Mouse (Mus musculus): ENCODE data around the gene Tmem251.

The Tmem251 gene

GRCm38 (mm10) chr12:102743589-102744574 lies at the start of gene Tmem251, which contains the start of gene Moap1:
Gene Tmem251, plus strand, starts transcription at chr12:102743762.
Gene Moap1, minus strand, starts transcription at chr12:102743661.
- peak; percentile 91 for DNase-seq (ENCODE audit: low read depth, low spot score)

- DNase-seq (ENCODE audit: low read depth, low spot score), result no peak
These were observed 48.0 kb upstream of the Tmem251 start for GRCm38 (mm10) chr12:102695369-102696239.

GRCm38 (mm10) chr12:102696635-102697354 lies 46.8 kb upstream of the Tmem251 start:
- DNase-seq (ENCODE audit: low read depth, low spot score), result no peak

GRCm38 (mm10) chr12:102697381-102697780 lies 46.2 kb upstream of the Tmem251 start:
- DNase-seq (ENCODE audit: low read depth, low spot score), result no peak

DNA sequence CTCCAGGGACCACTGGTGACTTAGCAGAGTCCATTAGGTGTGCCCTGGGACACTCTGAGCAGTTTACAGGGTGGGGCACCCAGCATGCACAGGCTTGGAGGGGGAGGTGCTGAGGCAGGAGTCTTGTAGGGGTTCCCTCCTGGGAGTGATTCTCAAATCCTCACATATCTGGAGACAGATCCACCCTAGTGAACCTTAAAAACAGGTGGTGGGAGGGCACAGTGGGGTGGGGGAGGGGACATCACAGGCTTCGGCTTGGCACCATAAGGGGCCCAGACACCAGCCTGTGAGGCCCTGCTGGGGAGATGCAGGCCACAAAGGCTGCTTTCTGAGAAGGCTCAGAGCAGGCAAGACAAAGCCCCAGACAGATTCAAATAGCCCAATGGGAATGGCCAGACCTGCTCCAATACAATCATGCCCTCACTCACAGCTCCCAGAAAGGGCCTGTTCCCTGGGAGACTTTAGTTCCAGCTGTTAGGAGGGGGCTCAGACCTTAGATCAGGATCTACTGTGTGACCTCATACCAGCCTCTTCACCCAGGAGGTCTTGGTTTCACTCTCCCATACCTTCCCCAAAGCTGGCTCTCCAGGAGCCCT lies 45.4 kb upstream of the Tmem251 start:
- DNase-seq (ENCODE audit: low read depth, low spot score), result peak; percentile 52

DNA sequence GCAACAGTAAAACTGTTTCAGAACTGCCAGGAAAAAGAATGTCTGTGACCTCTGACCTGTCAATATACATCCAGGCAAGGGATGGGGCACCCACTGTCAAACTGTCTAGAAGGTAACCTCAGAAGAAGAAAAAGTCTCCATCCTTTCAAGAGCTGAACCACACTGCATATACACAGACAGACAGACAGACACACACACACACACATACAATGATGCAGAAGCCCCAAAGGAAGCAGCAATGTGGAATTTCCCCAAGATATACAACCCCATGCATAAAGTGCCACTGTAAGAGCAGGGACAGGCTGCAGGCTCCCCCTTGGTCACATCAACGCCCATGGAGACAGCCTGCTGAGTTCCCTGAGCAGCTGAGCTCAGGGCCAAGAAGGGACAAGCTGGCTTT lies 44.4 kb upstream of the Tmem251 start:
- no peak for DNase-seq (ENCODE audit: low read depth, low spot score)

DNA sequence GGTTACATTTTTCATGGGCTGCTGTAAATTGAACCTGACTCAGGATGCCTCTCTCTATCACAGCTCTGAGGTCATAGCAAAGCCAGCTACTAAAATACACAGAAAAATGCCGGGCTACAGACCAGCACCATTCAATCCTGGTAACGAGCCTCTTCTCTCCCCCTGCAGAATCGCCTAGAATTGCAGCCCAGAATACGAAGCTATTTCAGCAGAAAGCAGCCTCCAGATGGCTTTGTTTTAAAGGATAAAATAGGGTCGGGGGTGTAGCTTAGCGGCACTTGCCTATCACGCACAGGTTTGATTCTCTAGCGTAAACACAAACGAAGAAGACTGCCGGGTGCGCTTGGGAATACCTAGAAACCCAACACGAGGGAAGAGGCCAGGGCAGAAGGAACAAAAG lies 43.1 kb upstream of the Tmem251 start:
- no peak for DNase-seq (ENCODE audit: low read depth, low spot score)

- DNase-seq (ENCODE audit: low read depth, low spot score), result no peak
These were observed 41.8 kb upstream of the Tmem251 start for GRCm38 (mm10) chr12:102701691-102702207.

DNA sequence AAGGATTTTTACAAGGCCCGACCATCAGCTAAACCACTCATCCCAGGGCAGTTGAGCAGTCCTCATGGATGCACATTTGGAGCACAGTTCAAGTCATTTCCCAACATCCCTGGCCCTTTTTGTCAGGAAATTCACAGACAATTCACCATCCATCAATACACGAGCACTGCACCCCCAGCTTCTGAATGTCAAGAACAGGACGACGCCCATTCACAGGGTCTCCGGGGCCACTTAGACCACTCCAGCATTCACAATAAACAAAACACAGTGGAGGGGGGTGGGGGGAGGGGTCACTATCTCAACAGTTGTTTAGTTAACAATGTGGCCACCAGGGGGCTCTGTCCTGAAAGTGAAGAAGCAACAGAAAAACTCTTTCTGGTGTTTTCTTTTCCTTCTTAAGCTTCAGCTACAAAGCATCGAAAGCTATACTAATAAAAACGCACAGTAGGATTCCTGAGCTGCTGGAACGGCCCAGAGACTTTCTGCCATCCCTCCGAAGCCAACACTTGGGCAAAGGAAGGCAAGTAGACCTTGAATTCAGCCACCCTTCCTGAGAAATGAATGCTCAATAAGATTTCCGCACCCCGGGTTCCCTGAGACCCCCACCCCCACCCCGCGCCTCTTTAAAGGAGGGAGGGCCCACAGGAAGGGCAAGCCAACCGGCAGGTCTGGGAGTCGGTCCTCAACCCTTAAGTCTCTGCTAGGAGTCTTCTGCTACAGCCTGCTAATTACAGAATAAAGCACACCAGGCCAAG lies 41.0 kb upstream of the Tmem251 start:
- peak; percentile 89 for DNase-seq (ENCODE audit: low read depth, low spot score)

DNA sequence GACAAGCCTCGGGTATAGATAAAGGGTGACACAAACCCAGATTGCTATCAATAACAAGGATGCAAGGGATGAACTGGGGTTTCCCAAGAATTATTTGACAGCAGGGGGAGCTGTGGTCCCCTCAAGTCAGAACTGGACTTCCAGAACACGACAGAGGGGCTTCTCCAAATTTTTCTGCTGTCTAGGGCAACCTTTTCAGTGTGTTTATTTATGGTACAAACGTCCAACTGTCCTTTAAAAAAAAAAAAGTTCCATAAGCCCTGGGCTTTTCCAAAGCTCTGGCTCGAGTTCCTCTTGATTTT lies 40.5 kb upstream of the Tmem251 start:
- DNase-seq (ENCODE audit: low read depth, low spot score), result no peak

- DNase-seq (ENCODE audit: low read depth, low spot score), result no peak
These were observed 40.1 kb upstream of the Tmem251 start for GRCm38 (mm10) chr12:102703441-102703840.

- no peak for DNase-seq (ENCODE audit: low read depth, low spot score)
These were observed 39.6 kb upstream of the Tmem251 start for GRCm38 (mm10) chr12:102703921-102704408.

- peak; percentile 33 for DNase-seq (ENCODE audit: low read depth, low spot score)
These were observed 38.9 kb upstream of the Tmem251 start, which contains the start of gene Itpk1 for GRCm38 (mm10) chr12:102704457-102705198. Gene Itpk1, minus strand, starts transcription at chr12:102704930.

DNA sequence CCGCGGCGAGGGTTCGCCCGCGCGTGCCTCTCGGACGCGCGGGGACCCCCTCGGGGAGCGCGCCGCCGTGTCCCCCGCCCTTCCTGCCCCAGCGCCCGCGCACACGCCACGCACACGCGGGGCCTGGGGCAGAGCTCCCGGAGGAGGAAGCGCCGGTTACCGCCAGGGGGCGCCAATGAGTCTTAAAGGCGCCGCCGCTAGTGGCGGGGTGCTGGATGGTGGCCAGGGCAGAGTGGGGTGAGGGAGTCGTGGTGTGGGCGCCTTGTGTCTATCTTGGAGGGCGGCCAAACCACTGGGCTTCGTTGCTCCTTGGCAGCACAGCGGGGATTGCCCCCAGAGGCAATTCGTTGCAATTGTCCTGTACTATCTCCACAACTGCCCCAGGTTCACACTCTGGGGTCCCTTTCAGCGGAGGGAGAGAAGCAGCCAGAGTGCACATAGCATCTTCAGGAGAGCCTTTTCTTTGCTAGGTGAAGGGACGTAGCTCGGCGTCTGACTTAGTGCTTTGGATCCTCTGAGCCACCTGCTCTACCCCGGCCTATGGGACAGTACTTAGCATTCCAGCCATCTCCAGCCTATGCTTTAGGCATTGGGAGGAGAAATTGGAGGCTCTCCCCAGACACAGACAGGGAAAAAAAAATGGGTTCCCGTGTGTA lies 38.2 kb upstream of the Tmem251 start:
- peak; percentile 81 for DNase-seq (ENCODE audit: low read depth, low spot score)

GRCm38 (mm10) chr12:102705906-102706640 lies 37.5 kb upstream of the Tmem251 start:
- DNase-seq (ENCODE audit: low read depth, low spot score), result no peak

DNA sequence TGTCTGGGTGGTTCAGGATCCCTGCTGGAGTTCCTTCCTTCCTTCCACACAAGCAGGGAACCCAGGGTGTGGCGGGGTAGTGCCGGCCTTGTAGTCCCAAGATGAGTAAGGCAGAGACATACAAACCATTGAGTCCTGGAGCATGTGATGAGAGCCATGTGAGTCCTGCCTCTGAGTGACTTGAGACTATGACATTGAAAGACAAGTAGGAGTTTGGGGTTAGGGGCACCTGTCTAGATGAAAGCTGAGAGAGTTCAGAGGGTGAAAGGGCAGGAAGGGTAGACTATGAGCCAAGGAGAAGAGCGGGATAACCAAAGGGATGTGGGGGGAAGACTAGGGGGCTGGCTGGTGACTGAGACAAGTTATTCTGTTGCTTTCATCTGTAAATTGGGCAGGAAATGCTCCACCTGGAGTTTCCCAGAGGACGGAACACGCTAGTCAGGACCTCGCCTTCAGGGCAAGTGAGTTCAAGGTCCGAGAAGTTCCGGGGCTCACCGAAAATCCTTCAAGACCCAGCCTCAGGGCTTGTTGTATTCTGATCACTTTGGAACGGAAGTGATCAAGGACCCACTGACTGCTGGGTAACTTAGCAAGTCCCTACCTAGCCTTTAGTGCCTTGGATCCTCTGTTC lies 36.6 kb upstream of the Tmem251 start:
- no peak for DNase-seq (ENCODE audit: low read depth, low spot score)

- DNase-seq (ENCODE audit: low read depth, low spot score), result no peak
These were observed 35.3 kb upstream of the Tmem251 start for GRCm38 (mm10) chr12:102708220-102708619.

DNA sequence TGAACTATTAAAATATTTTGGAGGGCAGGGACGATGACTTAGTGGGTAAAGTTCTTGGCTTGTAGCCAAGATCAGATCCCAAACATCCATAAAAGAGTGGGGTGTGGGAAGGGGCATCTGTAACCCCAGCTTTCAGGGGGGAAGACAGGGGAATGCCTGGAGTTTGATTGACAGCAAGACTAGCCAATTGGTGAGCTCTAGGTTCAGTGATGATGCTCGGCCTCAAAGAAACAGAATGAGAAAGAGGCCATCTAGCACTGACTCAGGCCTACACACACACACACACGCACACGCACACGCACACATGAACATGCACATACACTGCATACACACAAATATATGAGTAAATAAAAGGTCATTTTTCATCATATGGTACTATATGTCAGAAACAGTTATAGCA lies 33.7 kb upstream of the Tmem251 start:
- DNase-seq (ENCODE audit: low read depth, low spot score), result no peak
